Comparison of ENCODE assay signal across 17 mouse cellular contexts in the genomic region with DNA sequence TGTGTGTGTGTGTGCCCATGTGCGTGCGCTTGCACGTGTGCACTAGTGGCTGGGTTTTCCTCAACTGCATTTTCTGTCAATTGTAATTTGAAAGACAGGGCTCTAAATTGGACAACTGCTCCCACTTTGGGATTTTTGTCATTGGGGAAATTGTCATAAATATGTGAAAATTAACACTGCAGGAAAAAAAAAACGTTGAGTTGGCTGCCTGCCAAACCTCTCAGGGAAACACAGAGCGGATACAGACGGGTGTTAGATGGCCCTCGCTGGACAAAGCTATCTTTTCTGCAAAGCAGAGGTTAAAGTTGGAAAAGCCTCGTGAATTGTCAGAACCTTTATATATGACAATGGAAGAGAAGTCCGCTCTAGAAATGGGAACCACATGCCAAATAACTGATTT.
A peak's percentile ranks its signal among the peaks of the same experiment; 100 is the strongest.
DNase-seq lines count a peak whose midpoint lies in the region; ATAC-seq and TF ChIP-seq lines count a peak whose summit lies in the region.
"Had no signal": no experiment of that assay in that cellular context is flagged by ENCODE, and none has a peak within 500 bp of the region (broad histone marks: within the 10 kb centered on the region; RNA-seq: fewer than 3 reads in every experiment).

No protein-coding gene starts in this region.

- 31% methylated on average over 9 of the region's 9 CpGs for WGBS in heart, embryonic 13.5 days
- 40% methylated on average over 9 of the region's 9 CpGs for WGBS in heart, embryonic 12.5 days

- H3K4me2 ChIP-seq in heart, embryonic 13.5 days: no peak overlapping the region
- H3K4me2 ChIP-seq in heart, embryonic 12.5 days: no peak overlapping the region
- H3K4me2 ChIP-seq: liver, embryonic 15.5 days had no signal

- DNase-seq in kidney, postnatal 10 days: peak; percentile 60
- DNase-seq in kidney, adult 18-20 months: no peak
- peak; percentile 36 to 44 for DNase-seq in kidney, postnatal 4 days
- no peak for DNase-seq in layer of hippocampus, postnatal 14 days (ENCODE audit: low spot score in 2 of 2)
- DNase-seq: cerebellum, adult 11 months; gastrocnemius, adult 2 months; heart, adult 11 months had no signal

- no peak for ATAC-seq in heart, embryonic 13.5 days (ENCODE audit: extremely low read depth, insufficient number of reproducible peaks, low FRiP score, low TSS enrichment)
- ATAC-seq in heart, embryonic 12.5 days (ENCODE audit: insufficient number of reproducible peaks, low FRiP score): no peak
- ATAC-seq: CD4-positive, CD25-positive, alpha-beta regulatory T cell, adult 4 months; Patski had no signal

- TF ChIP-seq CTCF in ES-Bruce4 (IDR thresholded peaks at IDR 0.05; ENCODE audit: low read depth, low read length): no peak

- peak overlapping the region; percentile 62; the same call in 1 of the 2 replicates for H3K27ac ChIP-seq in heart, embryonic 13.5 days (replicated peaks)
- no peak overlapping the region for H3K27ac ChIP-seq in heart, embryonic 12.5 days (ENCODE audit: poor library complexity, severe bottlenecking)
- H3K27ac ChIP-seq in ES-Bruce4 (ENCODE audit: insufficient read depth, low read length): peak overlapping the region; percentile 1; the same call in 1 of the 2 replicates
- H3K27ac ChIP-seq: forebrain, embryonic 15.5 days; left cerebral cortex, adult 2 months; liver, embryonic 15.5 days; stomach, postnatal 0 days had no signal

- TF ChIP-seq POLR2A in ES-Bruce4 (IDR thresholded peaks at IDR 0.05; ENCODE audit: insufficient read depth, low read length): no peak

- peaks cover 26% of the 10 kb centered on the region for H3K4me1 ChIP-seq in heart, embryonic 13.5 days
- H3K4me1 ChIP-seq in heart, embryonic 12.5 days (replicated peaks): peaks cover 19% of the 10 kb centered on the region
- peaks cover 6% of the 10 kb centered on the region for H3K4me1 ChIP-seq in ES-Bruce4 (ENCODE audit: control insufficient read depth, insufficient read depth, low read length)

- no peaks in the 10 kb centered on the region for H3K36me3 ChIP-seq in heart, embryonic 13.5 days
- H3K36me3 ChIP-seq in heart, embryonic 12.5 days: no peaks in the 10 kb centered on the region
- H3K36me3 ChIP-seq in ES-Bruce4 (ENCODE audit: control insufficient read depth, insufficient read depth, low read length, poor library complexity, severe bottlenecking): no peaks in the 10 kb centered on the region
- H3K36me3 ChIP-seq: forebrain, embryonic 15.5 days; limb, embryonic 12.5 days; liver, embryonic 15.5 days had no signal

- H3K27me3 ChIP-seq in heart, embryonic 13.5 days (replicated peaks): no peaks in the 10 kb centered on the region; the same call in 1 of the 2 replicates
- H3K27me3 ChIP-seq in heart, embryonic 12.5 days (replicated peaks): no peaks in the 10 kb centered on the region
- H3K27me3 ChIP-seq in ES-Bruce4 (ENCODE audit: control insufficient read depth, insufficient read depth, low read length, poor library complexity, severe bottlenecking): no peaks in the 10 kb centered on the region
- H3K27me3 ChIP-seq: forebrain, embryonic 15.5 days; Patski had no signal

- no peak overlapping the region for H3K9ac ChIP-seq in heart, embryonic 13.5 days
- H3K9ac ChIP-seq in heart, embryonic 12.5 days: no peak overlapping the region
- no peak overlapping the region for H3K9ac ChIP-seq in ES-Bruce4 (ENCODE audit: low read depth, poor library complexity, severe bottlenecking)
- H3K9ac ChIP-seq: forebrain, embryonic 15.5 days; liver, embryonic 15.5 days had no signal

- no peak for TF ChIP-seq EP300 in ES-Bruce4 (IDR thresholded peaks at IDR 0.05; ENCODE audit: insufficient read depth, low read depth, low read length)

- H3K9me3 ChIP-seq in heart, embryonic 13.5 days: no peaks in the 10 kb centered on the region
- no peaks in the 10 kb centered on the region for H3K9me3 ChIP-seq in heart, embryonic 12.5 days (replicated peaks)
- no peaks in the 10 kb centered on the region for H3K9me3 ChIP-seq in ES-Bruce4 (replicated peaks; ENCODE audit: control insufficient read depth, insufficient read depth, low read length, poor library complexity, severe bottlenecking)
- H3K9me3 ChIP-seq: forebrain, embryonic 15.5 days; limb, embryonic 12.5 days; liver, embryonic 15.5 days had no signal

- no peak overlapping the region for H3K4me3 ChIP-seq in heart, embryonic 13.5 days
- no peak overlapping the region for H3K4me3 ChIP-seq in heart, embryonic 12.5 days
- H3K4me3 ChIP-seq in ES-Bruce4 (ENCODE audit: low read depth, low read length): no peak overlapping the region
- H3K4me3 ChIP-seq: forebrain, embryonic 15.5 days; left cerebral cortex, adult 2 months; limb, embryonic 12.5 days; liver, embryonic 15.5 days had no signal

Comparison
In these comparisons a context has a peak if more than half of its experiments do, and no peak if none do; other contexts are left out.
1. DNase-seq: peak in kidney, postnatal 10 days (single experiment) and kidney, postnatal 4 days (2 of 2); none in kidney, adult 18-20 months (single experiment) and layer of hippocampus, postnatal 14 days (0 of 2).